Mouse (Mus musculus) cerebellum, adult 2 months (tissue): ENCODE results near the gene Rdh13.

Source experiments
- CTCF ChIP-seq: fragments of 200-500 bp; IDR thresholded peaks from 2 replicates; pipeline ENCODE4 v1.5.1; 2011; ENCODE audit warnings: low read depth, mild to moderate bottlenecking, control low read depth, low read length, moderate library complexity, borderline replicate concordance; ENCODE audit not compliant: insufficient read depth
- POLR2A ChIP-seq: fragments of 200-500 bp; IDR thresholded peaks from 2 replicates; pipeline ENCODE4 v1.6.1; 2011; ENCODE audit warnings: low read length, control low read depth, borderline replicate concordance; ENCODE audit not compliant: insufficient read depth

DNA sequence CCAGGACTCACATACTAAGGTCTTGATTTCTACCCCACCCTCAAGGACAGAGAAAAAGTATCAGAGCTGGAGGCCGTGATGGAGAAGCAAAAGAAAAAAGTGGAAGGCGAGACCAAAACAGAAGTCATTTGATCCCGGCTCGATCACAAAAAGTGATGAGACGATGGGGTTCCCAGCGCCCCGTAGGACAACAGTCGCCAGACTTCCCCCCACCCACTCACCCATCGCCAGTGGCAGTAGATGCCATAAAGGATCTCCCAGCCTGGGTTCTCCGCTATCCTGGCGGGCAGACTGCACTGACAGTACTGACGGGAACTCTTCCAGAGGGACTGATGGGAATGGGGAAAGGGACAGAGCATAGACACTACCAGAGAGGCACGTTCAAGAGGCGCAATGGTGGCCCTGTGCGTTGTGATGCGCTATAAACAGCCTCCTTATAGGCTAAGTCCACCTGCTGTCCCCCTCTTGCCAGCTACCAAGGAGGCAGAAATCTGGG, 33.4 kb upstream of the Rdh13 start:
- TF ChIP-seq CTCF (no peak), POLR2A (no peak)
